Mouse (Mus musculus): ENCODE data around the gene Msl2.

Msl2 gene

GRCm38 (mm10) chr9:101075091-101075581, 1.2 kb downstream of the Msl2 start:
- DNase-seq: peak; percentile 68

- no peak for DNase-seq
These were observed 1.8 kb downstream of the Msl2 start for GRCm38 (mm10) chr9:101075694-101076093.

DNA sequence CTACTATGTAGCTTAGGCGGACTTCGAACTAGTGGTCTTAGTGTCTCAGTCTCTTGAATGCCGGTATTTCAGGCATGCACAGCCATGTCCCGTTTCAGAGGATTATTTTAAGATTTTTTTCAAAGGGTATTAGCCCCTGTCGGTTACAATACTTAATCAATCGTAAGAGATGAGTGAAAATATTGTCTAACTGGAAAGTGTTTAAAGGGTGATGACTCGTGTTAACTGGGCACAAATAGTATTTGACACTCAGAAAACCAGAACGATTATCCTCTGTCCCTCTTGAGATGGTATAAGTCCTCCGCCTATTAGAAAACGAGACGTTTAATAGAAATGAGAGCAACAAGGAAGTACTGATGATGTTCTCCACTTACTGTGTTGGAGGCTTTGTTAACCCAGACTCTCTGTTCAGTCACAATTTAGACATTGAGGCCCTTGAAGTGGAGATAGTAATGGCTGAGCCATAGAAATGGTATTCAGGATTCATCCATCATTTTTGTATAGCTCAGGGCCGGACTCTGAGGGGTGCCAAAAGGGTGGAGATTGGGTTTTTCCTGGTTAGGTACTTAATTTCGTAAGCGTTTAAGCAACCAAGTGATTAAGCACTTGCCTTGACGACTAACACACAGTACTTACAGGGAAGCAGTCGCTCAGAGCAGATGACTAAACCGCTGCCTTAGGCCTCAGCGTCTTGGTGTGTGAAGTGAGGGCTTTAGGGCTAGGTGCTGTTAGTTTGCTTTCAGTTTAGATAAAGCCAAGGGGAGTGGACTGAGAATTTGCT, 2.4 kb downstream of the Msl2 start:
- peak; percentile 36 for DNase-seq

- no peak for DNase-seq
These were observed 3.6 kb downstream of the Msl2 start for GRCm38 (mm10) chr9:101077486-101077885.

DNA sequence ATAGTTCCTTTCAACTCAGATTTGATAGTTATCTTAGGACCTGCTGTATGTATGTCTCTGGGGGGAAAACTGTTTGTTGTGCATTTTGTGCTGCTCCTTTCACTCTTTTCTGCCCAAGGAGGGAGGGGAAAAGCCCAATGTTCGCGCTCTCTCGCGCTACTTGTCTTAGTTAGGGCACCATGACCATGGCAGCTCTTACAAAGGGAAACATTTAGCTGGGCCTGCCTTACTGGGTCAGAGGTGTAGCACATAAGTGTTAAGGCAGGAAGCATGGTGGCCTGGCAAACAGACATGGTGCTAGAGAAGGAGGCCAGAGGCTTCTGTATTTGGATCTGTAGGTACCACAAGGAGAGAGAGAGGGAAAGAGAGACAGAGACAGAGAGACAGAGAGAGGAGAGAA, 4.7 kb downstream of the Msl2 start:
- DNase-seq: peak; percentile 36

DNA sequence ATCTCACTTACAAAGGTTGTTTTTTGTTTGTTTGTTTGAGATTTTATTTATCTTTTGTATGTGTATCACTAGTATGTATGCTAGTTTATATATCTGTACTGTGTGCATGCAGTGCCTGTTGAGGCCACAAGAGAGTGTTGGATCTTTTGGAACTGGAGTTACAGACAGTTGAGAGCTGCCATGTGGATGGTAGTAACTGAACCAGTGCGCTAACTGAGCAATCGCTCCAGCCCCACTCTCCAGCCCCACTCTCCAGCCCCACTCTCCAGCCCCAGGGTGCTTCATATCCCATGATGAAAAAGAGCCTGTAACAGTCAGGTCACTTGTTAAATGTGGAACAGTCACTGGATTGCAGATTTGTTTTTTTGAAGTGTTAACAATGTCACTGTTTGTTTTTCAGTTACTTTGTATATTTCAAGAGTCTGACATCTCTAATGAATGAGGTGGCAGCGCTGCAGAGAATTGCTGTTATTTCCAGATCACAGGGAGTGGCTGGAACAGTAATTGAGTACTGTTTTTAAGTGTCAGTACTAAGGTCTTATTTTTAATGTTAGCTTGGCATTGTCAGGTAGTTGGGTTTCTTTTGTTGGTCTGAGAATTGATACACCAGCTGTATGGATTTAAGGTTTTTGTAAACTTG, 6.3 kb downstream of the Msl2 start:
- peak; percentile 15 for DNase-seq

DNA sequence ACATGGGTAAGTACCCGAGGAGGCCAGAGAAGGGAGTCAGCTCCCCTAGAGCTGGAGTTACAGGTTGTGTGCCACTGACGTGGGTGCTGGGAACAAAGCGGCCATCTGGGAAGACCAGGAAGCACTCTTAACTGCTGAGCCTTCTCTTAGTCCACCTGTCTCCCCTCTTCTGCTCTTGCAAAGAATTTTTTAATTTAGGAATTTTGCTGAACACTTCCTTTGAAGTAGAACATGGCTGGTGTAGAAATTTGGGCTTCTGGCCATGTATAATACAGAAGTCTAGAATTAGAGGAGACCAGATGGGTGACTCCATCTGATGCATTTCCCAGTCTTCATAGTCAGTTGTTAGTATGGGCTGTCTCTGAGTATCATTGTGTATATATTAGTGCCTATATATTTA, 9.8 kb downstream of the Msl2 start:
- no peak for DNase-seq

GRCm38 (mm10) chr9:101095425-101095824, 21.5 kb downstream of the Msl2 start:
- no peak for DNase-seq

GRCm38 (mm10) chr9:101096461-101096860, 22.6 kb downstream of the Msl2 start:
- DNase-seq: no peak

DNA sequence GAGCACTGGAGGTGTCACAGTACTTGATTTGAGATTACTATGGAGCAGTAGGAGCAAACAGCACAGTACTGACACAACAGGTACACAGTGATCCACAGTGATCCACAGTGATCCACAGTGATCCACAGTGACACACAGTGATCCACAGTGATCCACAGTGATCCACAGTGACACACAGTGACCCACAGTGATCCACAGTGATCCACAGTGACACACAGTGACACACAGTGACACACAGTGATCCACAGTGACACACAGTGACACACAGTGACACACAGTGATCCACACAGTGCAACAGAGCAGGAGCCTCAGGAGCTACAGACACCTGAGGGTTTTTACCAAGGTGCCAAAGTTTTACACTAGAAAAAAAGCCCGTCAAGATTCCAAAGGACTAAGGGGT, 23.6 kb downstream of the Msl2 start:
- no peak for DNase-seq

GRCm38 (mm10) chr9:101099445-101099844, 25.5 kb downstream of the Msl2 start:
- DNase-seq: no peak

DNA sequence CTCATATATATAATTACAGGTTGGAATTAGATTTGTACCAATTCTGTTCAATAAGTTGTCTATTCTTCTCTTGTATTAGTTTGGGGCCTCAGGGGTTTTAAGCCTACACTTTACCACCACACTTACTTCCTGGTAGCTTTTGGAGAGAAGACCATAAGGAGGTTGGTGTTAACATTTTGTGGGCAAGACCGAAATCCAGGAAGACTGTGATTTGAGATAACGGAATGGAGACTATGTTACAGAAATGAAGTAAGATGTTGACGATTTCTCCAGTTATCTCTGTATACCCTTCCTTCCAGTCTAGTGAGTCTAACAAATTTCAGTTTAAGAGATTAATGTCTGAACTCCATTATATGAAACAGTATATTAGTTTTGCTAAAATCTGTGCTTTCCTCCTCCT, 26.3 kb downstream of the Msl2 start:
- no peak for DNase-seq

GRCm38 (mm10) chr9:101101547-101101946, 27.6 kb downstream of the Msl2 start:
- no peak for DNase-seq

DNA sequence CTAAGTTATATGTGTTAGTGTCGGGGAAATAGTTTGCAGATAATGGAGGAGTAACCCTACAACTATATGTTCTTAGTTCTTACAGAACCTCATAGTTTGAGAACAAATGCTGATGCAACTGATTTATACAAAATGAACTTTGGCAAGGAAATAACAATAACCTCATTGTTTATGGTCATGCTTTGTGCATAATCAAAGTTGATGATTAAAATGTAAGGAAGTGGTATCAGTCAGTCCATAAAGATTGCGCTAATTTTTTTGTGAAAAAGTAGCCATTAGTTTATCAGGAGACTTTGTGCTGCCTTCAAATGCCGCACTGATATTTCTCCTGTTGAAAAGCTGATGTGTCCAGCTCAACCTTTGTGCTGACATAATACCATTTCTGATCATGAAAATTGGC, 28.4 kb downstream of the Msl2 start:
- no peak for DNase-seq

- DNase-seq: no peak
These were observed 31.0 kb downstream of the Msl2 start for GRCm38 (mm10) chr9:101104931-101105330.

- DNase-seq: no peak
These were observed 31.8 kb downstream of the Msl2 start for GRCm38 (mm10) chr9:101105735-101106134.

DNA sequence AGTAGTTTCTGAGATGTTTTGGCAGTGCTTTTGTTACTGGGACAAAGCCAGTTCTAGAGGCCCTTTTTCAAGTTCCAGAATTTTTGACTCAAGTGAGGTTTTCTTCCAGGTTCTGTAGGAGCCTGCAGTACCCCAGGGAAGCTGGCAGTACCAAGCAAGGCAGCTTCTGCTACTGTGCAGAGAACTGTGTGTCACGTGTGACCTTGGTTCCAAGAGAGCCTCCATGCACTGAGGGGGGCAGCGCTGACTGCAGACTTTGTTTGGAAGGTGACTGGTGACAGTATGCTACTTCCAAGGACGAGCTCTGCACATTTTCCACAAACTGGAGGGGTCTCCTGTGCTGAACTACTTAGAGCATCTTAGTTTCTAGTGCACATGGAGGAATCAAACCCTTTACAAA, 33.5 kb downstream of the Msl2 start:
- no peak for DNase-seq

GRCm38 (mm10) chr9:101110013-101110412, 36.1 kb downstream of the Msl2 start:
- no peak for DNase-seq

GRCm38 (mm10) chr9:101113317-101113716, 39.4 kb downstream of the Msl2 start:
- no peak for DNase-seq

GRCm38 (mm10) chr9:101114182-101114884, 40.4 kb downstream of the Msl2 start:
- no peak for DNase-seq

DNA sequence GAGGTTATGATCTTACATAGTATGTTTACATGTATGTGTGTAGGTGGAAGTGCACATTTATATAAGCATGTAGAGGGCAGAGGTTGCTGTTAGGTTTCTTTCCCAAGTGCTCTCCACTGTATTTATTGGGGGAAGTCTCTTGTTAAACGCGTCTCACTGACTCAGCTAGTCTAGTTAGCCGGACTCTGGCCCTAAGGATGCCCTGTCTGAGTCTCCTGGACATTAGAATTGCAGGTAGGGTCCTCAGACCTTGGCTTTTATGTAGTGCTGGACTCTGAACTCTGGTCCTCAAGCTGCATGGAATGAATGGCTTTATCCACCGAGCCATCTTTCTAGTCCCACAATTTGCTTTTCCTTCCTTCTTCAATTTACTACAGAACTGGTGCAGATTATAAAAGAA, 69.7 kb downstream of the Msl2 start:
- no peak for DNase-seq

GRCm38 (mm10) chr9:101152872-101153271, 79.0 kb downstream of the Msl2 start:
- no peak for DNase-seq

Data from thymus, postnatal 4 days (tissue).